Mouse (Mus musculus) kidney, postnatal 0 days (tissue): ENCODE results near the gene Hivep3. TPM values are rescaled to one million over a fixed set of nuclear protein-coding genes. Genes with fewer than 3 reads are reported as not detected.

Experiments
- ATAC-seq: fragments of 200-750 bp; cut with Nextera tagmentation; replicated peaks from 2 replicates; pipeline ENCODE4 v1.8.0; 2017; ENCODE audit warnings: low read depth, moderate number of reproducible peaks, moderate TSS enrichment, moderate library complexity; ENCODE audit not compliant: low FRiP score
- DNase-seq: peaks from one replicate; pipeline ENCODE4 v3.0.0-alpha.2; 2016; ENCODE audit warnings: low spot score
- H3K27ac ChIP-seq: fragments of 300-500 bp; sonication (generic); 2 replicates; pipeline ENCODE4 v1.5.1; 2014; ENCODE audit warnings: mild to moderate bottlenecking
- H3K27me3 ChIP-seq: fragments of 300-500 bp; sonication (generic); 2 replicates; pipeline ENCODE4 v1.6.1; 2014; ENCODE audit warnings: low read length, mixed read lengths; ENCODE audit not compliant: insufficient read depth
- H3K36me3 ChIP-seq: fragments of 300-500 bp; sonication (generic); 2 replicates; pipeline ENCODE4 v1.6.1; 2014; ENCODE audit warnings: low read length, mixed read lengths; ENCODE audit not compliant: insufficient read depth
- H3K4me1 ChIP-seq: fragments of 300-500 bp; sonication (generic); replicated peaks from 2 replicates; pipeline ENCODE4 v1.6.1; 2014; ENCODE audit warnings: antibody characterized with exemption, low read length, mixed read lengths; ENCODE audit not compliant: insufficient read depth
- H3K4me2 ChIP-seq: fragments of 300-500 bp; sonication (generic); 2 replicates; pipeline ENCODE4 v1.6.1; 2014; ENCODE audit warnings: mild to moderate bottlenecking, low read length, moderate library complexity, mixed read lengths
- H3K4me3 ChIP-seq: fragments of 300-500 bp; sonication (generic); replicated peaks from 2 replicates; pipeline ENCODE4 v1.5.1; 2014; ENCODE audit warnings: low read depth, low read length
- H3K9ac ChIP-seq: fragments of 300-500 bp; sonication (generic); 2 replicates; pipeline ENCODE4 v1.6.1; 2014; ENCODE audit warnings: low read depth, low read length
- H3K9me3 ChIP-seq: fragments of 300-500 bp; sonication (generic); replicated peaks from 2 replicates; pipeline ENCODE4 v1.6.1; 2016; ENCODE audit warnings: low read length, inconsistent platforms, mixed read lengths
- CTCF ChIP-seq: IDR thresholded peaks from 2 replicates; pipeline ENCODE4 v1.5.1; 2016; ENCODE audit warnings: antibody characterized with exemption, low read depth, mild to moderate bottlenecking, moderate library complexity
- WGBS: fragments of 180-500 bp; shearing (Covaris S2); extraction: QIAGEN DNeasy Blood & Tissue Kit; methylation state at CpG from one replicate; pipeline ENCODE4 v1.1.7; 2014; 5-methylcytosine and 5-hydroxymethylcytosine counted together
- polyA plus RNA-seq: library from polyadenylated mRNA; unstranded; fragments of >200 nt; fragmentation: Nextera tagmentation; extraction: Ambion mirVana; gene quantifications from 2 replicates; pipeline ENCODE4 v1.2.1, GENCODE M21; 2015

The Hivep3 gene
- polyA plus RNA-seq, 1 experiment from 2014 or later, result 8.3 TPM

DNA sequence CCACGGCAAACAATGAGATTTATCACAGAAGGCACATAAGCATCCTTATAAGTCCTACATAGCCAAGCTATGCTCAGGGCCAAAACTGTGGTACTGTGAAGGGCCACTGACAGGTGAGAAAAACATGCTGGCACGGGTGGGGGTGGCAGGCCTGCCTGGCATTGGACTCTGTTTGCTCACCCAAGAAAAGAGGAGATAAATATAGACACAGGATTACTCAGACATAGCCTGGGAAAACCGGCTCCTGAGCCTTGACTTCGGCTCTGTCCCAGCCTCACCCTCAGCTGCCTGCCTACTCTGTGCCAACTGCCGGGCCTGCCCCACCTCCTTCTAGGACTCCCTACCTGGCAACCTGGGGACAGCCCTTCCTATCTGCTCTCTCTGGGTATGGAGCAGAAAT is 410.8 kb downstream of the Hivep3 start:
- Histone ChIP-seq H3K36me3 (no peaks in the 10 kb centered on the region), H3K4me3 (no peak overlapping the region), H3K27me3 (no peaks in the 10 kb centered on the region), H3K27ac (no peak overlapping the region), H3K4me2 (no peak overlapping the region), H3K4me1 (peaks cover 9% of the 10 kb centered on the region; the same call in 1 of the 2 replicates), H3K9me3 (no peaks in the 10 kb centered on the region), H3K9ac (no peak overlapping the region)
- ATAC-seq (no peak), DNase-seq (no peak)
- TF ChIP-seq CTCF, result no peak
- 86% methylated on average over 5 of the region's 5 CpGs for WGBS

DNA sequence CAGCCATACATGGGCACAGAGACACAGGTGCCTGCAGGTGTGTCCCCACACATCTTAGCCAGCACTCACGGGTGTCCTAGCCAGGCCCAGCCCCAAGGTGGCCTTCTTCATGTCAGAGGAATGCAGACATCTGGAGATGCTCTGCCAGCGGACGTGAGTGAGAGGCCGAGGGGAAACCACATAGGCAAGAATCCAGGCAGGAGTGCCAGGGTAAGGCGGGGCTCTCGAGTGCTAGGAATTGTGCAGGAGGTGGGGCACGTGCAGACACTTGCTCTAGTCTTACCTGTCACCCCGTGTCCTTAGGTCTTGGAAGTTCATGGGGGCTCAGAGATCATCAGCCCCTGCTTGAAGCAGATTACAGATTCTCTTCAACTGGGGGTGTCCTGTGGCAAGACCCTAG is 412.3 kb downstream of the Hivep3 start:
- DNase-seq, result no peak
- no peaks in the 10 kb centered on the region for H3K27me3 ChIP-seq
- H3K36me3 ChIP-seq, result no peaks in the 10 kb centered on the region
- no peak overlapping the region for H3K9ac ChIP-seq
- no peaks in the 10 kb centered on the region for H3K9me3 ChIP-seq
- no peak for ATAC-seq
- no peak overlapping the region for H3K4me3 ChIP-seq
- H3K27ac ChIP-seq, result no peak overlapping the region
- 75% methylated on average over 8 of the region's 8 CpGs for WGBS
- no peak for TF ChIP-seq CTCF
- no peak overlapping the region for H3K4me2 ChIP-seq
- H3K4me1 ChIP-seq, result peaks cover 10% of the 10 kb centered on the region; the same call in 1 of the 2 replicates

DNA sequence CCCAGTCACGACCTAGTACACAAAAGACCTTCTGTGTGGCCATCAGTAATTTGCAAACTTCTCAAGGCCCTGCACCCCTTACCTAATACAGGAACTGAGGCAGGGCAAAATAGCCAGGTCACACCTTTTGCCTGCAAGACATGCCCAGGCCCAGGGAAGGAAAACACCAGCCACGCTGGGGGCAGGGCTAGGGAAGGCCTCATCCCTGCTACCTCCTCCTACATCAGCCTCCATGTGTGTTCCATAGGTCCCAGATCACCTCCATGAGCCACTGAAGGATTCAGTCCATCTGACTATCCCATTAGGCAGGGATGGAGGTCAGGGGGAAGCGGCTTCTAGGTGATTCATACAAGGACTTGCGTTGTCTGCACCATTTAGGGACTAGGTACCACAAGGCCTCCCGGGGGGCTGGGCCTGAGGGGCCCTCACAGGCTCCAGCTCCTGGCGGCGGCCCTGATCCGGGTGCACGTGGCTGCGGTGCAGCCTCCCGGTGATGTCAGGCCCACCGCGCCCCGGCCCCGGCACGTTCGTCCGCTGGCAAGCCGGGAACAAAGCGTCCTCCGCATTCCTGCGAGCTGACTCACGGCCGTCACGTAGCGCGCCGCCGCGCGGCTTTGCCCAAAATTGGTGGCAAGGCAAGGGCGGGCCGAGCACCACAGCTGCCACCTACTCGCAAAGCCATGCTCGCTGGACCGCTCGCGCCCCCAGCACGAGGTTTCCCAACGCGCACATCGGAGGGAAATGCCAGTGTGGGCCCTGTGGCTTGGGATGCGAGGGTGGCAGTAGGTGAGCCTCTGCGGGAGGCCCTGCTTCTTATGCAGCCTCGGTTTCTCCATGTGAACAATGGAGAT is 414.9 kb downstream of the Hivep3 start:
- Histone ChIP-seq H3K4me2 (peak overlapping the region; percentile 46), H3K9me3 (no peaks in the 10 kb centered on the region), H3K27me3 (no peaks in the 10 kb centered on the region), H3K36me3 (no peaks in the 10 kb centered on the region), H3K4me3 (no peak overlapping the region; the same call in 1 of the 2 replicates), H3K4me1 (peaks cover 10% of the 10 kb centered on the region; the same call in 1 of the 2 replicates), H3K27ac (no peak overlapping the region), H3K9ac (peak overlapping the region; percentile 14; the same call in 1 of the 2 replicates)
- 0 out of 2 replicates have a peak, but pooled peaks have one; percentile 10 for TF ChIP-seq CTCF
- DNase-seq, result peak; percentile 73
- ATAC-seq, result peak; percentile 78
- WGBS, result 6% methylated on average over 45 of the region's 45 CpGs

DNA sequence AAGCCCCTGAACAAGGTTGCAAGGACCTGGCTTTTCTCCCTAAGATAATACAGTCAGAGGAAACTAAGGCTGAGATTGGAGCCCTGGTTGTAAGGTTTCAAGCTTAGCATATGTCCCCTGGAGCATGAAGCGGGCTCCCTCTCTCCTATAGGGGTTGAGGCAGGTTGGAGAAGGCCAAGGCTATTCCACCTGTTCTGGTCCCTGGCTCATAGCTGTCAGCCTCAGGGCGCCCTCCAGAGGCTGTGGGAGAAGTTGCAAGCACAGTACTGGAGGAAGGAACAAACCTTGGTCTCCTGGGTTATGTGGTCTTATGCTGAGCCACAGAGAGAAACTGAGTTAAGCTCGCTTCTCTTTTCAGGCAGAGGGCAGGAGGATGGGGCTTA is 415.5 kb downstream of the Hivep3 start:
- H3K9ac ChIP-seq, result no peak overlapping the region
- no peaks in the 10 kb centered on the region for H3K36me3 ChIP-seq
- DNase-seq (peak; percentile 28), ATAC-seq (peak; percentile 47; the same call in 1 of the 2 replicates)
- peak; percentile 65 for TF ChIP-seq CTCF
- no peaks in the 10 kb centered on the region for H3K9me3 ChIP-seq
- H3K4me2 ChIP-seq, result peak overlapping the region; percentile 46
- 35% methylated on average over 3 of the region's 3 CpGs for WGBS
- H3K4me3 ChIP-seq, result no peak overlapping the region
- no peak overlapping the region for H3K27ac ChIP-seq
- no peaks in the 10 kb centered on the region for H3K27me3 ChIP-seq
- peaks cover 10% of the 10 kb centered on the region; the same call in 1 of the 2 replicates for H3K4me1 ChIP-seq

DNA sequence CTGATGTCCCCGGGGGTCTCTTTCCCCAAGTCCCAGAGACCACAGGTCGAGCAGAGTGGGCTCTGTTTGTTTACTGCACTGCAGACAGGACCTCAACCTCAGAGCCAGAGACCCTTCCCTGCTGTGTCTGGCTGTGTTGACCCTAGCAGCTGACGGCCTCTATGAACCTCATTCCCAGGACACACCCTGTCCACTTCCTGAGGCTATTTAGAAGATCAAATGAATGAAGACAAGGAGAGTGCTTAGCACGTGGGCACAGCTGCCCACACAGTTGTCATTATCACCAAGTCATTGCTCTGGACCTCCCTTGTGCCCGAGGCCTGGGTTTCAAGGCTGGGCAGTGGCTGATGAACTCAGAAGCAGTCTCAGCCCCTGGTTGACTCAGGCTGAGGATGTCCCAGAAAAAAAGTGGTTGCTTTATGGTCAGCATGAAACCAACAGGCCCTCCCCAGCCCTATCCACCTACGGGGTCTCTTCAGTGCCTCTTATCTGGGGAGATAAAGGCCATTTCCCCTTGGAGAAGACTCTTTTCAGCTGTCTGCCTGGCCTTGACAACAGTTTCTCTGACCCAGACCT is 416.8 kb downstream of the Hivep3 start:
- Histone ChIP-seq H3K9ac (no peak overlapping the region), H3K36me3 (no peaks in the 10 kb centered on the region), H3K27ac (no peak overlapping the region), H3K4me1 (peaks cover 10% of the 10 kb centered on the region; the same call in 1 of the 2 replicates), H3K27me3 (no peaks in the 10 kb centered on the region), H3K4me3 (no peak overlapping the region), H3K4me2 (no peak overlapping the region), H3K9me3 (no peaks in the 10 kb centered on the region)
- DNase-seq (no peak), ATAC-seq (no peak)
- no peak for TF ChIP-seq CTCF
- 56% methylated on average over 6 of the region's 6 CpGs for WGBS

DNA sequence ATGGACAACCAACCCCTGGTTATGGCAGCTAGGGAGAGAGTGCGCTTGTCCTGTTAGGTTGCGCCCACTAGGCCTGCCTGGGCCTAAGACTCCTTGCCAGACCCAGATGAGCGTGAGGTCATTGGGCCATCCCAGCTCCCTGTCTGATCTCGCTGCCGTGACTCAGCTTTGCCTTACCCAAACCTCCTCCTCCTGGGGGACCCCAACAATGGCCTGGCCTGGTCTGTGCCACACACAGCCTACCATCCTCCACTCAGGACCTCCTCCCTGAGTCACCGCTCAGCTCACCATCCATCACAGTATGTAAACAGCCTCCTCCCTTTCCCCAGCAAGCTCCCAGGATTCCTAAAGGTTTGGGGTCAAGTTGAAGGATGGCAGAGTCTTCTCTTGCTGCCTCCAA is 418.3 kb downstream of the Hivep3 start:
- H3K27ac ChIP-seq, result no peak overlapping the region
- no peaks in the 10 kb centered on the region for H3K27me3 ChIP-seq
- DNase-seq (no peak), ATAC-seq (no peak)
- H3K36me3 ChIP-seq, result no peaks in the 10 kb centered on the region
- H3K4me1 ChIP-seq, result peaks cover 10% of the 10 kb centered on the region; the same call in 1 of the 2 replicates
- TF ChIP-seq CTCF, result no peak
- H3K9me3 ChIP-seq, result no peaks in the 10 kb centered on the region
- no peak overlapping the region for H3K4me2 ChIP-seq
- no peak overlapping the region for H3K4me3 ChIP-seq
- no peak overlapping the region for H3K9ac ChIP-seq
- WGBS, result 70% methylated on average over 6 of the region's 6 CpGs
